Mouse (Mus musculus): ENCODE data around the gene Rps21.
"Not testable (repeated sequence)": the region's sequence is repeated elsewhere in the genome, so short reads cannot be mapped to it uniquely, and the experiment has no call there.

Gene Rps21

GRCm38 (mm10) chr2:180258951-180259484 lies 1.8 kb downstream of the Rps21 start:
- not testable (repeated sequence) for DNase-seq (ENCODE audit: low spot score in 2 of 2)

- DNase-seq (ENCODE audit: low spot score in 2 of 2): not testable (repeated sequence)
These were observed 2.8 kb downstream of the Rps21 start for GRCm38 (mm10) chr2:180259826-180260609.

- DNase-seq (ENCODE audit: low spot score in 2 of 2): no peak
These were observed 3.7 kb downstream of the Rps21 start for GRCm38 (mm10) chr2:180260610-180261480.

GRCm38 (mm10) chr2:180261901-180262300 lies 4.7 kb downstream of the Rps21 start:
- DNase-seq (ENCODE audit: low spot score in 2 of 2): no peak

GRCm38 (mm10) chr2:180262441-180262840 lies 5.3 kb downstream of the Rps21 start:
- DNase-seq (ENCODE audit: low spot score in 2 of 2): no peak

GRCm38 (mm10) chr2:180262891-180263290 lies 5.7 kb downstream of the Rps21 start:
- DNase-seq (ENCODE audit: low spot score in 2 of 2): no peak

- DNase-seq (ENCODE audit: low spot score in 2 of 2): no peak
These were observed 10.8 kb downstream of the Rps21 start for GRCm38 (mm10) chr2:180267955-180268354.

- DNase-seq (ENCODE audit: low spot score in 2 of 2): no peak
These were observed 12.2 kb downstream of the Rps21 start for GRCm38 (mm10) chr2:180269329-180269728.

- no peak for DNase-seq (ENCODE audit: low spot score in 2 of 2)
These were observed 13.5 kb downstream of the Rps21 start for GRCm38 (mm10) chr2:180270537-180271255.

GRCm38 (mm10) chr2:180271804-180272395 lies 14.7 kb downstream of the Rps21 start:
- DNase-seq (ENCODE audit: low spot score in 2 of 2): no peak

GRCm38 (mm10) chr2:180272884-180273321 lies 15.7 kb downstream of the Rps21 start:
- DNase-seq (ENCODE audit: low spot score in 2 of 2): peak in 1 of 2 experiments; percentile 37

- peak; percentile 89 for DNase-seq (ENCODE audit: low spot score in 2 of 2)
These were observed 16.4 kb downstream of the Rps21 start, which contains the start of gene Cables2 for GRCm38 (mm10) chr2:180273394-180274244. Gene Cables2 (minus strand): TSS chr2:180273496.

- no peak for DNase-seq (ENCODE audit: low spot score in 2 of 2)
These were observed 17.3 kb downstream of the Rps21 start for GRCm38 (mm10) chr2:180274523-180274922.

GRCm38 (mm10) chr2:180275836-180276235 lies 18.7 kb downstream of the Rps21 start:
- peak in 1 of 2 experiments; percentile 75 for DNase-seq (ENCODE audit: low spot score in 2 of 2)

- DNase-seq (ENCODE audit: low spot score in 2 of 2): no peak
These were observed 19.2 kb downstream of the Rps21 start for GRCm38 (mm10) chr2:180276385-180276784.

GRCm38 (mm10) chr2:180276851-180277259 lies 19.7 kb downstream of the Rps21 start:
- no peak for DNase-seq (ENCODE audit: low spot score in 2 of 2)

GRCm38 (mm10) chr2:180277773-180278320 lies 20.7 kb downstream of the Rps21 start:
- no peak for DNase-seq (ENCODE audit: low spot score in 2 of 2)

- DNase-seq (ENCODE audit: low spot score in 2 of 2): no peak
These were observed 22.1 kb downstream of the Rps21 start for GRCm38 (mm10) chr2:180279321-180279720.

- DNase-seq (ENCODE audit: low spot score in 2 of 2): no peak
These were observed 31.8 kb downstream of the Rps21 start for GRCm38 (mm10) chr2:180288966-180289365.
